Mouse (Mus musculus) stomach, postnatal 0 days (tissue): ENCODE results near the gene Il23a. TPM values are rescaled to one million over a fixed set of nuclear protein-coding genes. Genes with fewer than 3 reads are reported as not detected.
A peak's percentile ranks its signal among the peaks of the same experiment; 100 is the strongest.

Experiments used
- ATAC-seq: fragments of 200-750 bp; cut with Nextera tagmentation; 2 replicates; pipeline ENCODE4 v1.8.0; 2017; ENCODE audit not compliant: low FRiP score, low TSS enrichment
- DNase-seq: peaks from one replicate; pipeline ENCODE4 v3.0.0-alpha.2; 2016; ENCODE audit warnings: low spot score
- H3K27ac ChIP-seq: fragments of 300-500 bp; sonication (generic); replicated peaks from 2 replicates; pipeline ENCODE4 v1.5.1; 2014; ENCODE audit warnings: mild to moderate bottlenecking, control low read depth
- H3K27me3 ChIP-seq: fragments of 300-500 bp; sonication (generic); 2 replicates; pipeline ENCODE4 v1.6.1; 2014; ENCODE audit warnings: low read length; ENCODE audit not compliant: control insufficient read depth, insufficient read depth
- H3K36me3 ChIP-seq: fragments of 300-500 bp; sonication (generic); 2 replicates; pipeline ENCODE4 v1.6.1; 2014; ENCODE audit warnings: low read length, mixed read lengths; ENCODE audit not compliant: control insufficient read depth, insufficient read depth
- H3K4me1 ChIP-seq: fragments of 300-500 bp; sonication (generic); replicated peaks from 2 replicates; pipeline ENCODE4 v1.6.1; 2014; ENCODE audit warnings: antibody characterized with exemption; ENCODE audit not compliant: control insufficient read depth, insufficient read depth
- H3K4me2 ChIP-seq: fragments of 300-500 bp; sonication (generic); replicated peaks from 2 replicates; pipeline ENCODE4 v1.6.1; 2014; ENCODE audit warnings: low read depth, mild to moderate bottlenecking, control low read depth, moderate library complexity
- H3K4me3 ChIP-seq: fragments of 300-500 bp; sonication (generic); 2 replicates; pipeline ENCODE4 v1.5.1; 2014; ENCODE audit warnings: low read depth, low read length, control low read depth
- H3K9ac ChIP-seq: fragments of 300-500 bp; sonication (generic); 2 replicates; pipeline ENCODE4 v1.6.1; 2014; ENCODE audit warnings: mild to moderate bottlenecking, low read length, control low read depth, mixed read lengths
- H3K9me3 ChIP-seq: fragments of 300-500 bp; sonication (generic); 2 replicates; pipeline ENCODE4 v1.6.1; 2016; ENCODE audit warnings: low read length; ENCODE audit not compliant: control insufficient read depth
- CTCF ChIP-seq: IDR thresholded peaks from 2 replicates; pipeline ENCODE4 v1.5.1; 2016; ENCODE audit warnings: antibody characterized with exemption, low read depth, mild to moderate bottlenecking, moderate library complexity
- EP300 ChIP-seq: optimal IDR thresholded peaks from 2 replicates; pipeline ENCODE3; 2016; ENCODE audit warnings: antibody characterized with exemption
- WGBS: fragments of 180-500 bp; shearing (Covaris S2); extraction: QIAGEN DNeasy Blood & Tissue Kit; methylation state at CpG from one replicate; pipeline ENCODE4 v1.1.7; 2014; 5-methylcytosine and 5-hydroxymethylcytosine counted together
- polyA plus RNA-seq: library from polyadenylated mRNA; unstranded; fragments of >200 nt; fragmentation: Nextera tagmentation; extraction: Ambion mirVana; gene quantifications from 2 replicates; pipeline ENCODE4 v1.2.1, GENCODE M21; 2015

The Il23a gene
- polyA plus RNA-seq, 1 experiment from 2014 or later: 0.35 TPM

DNA sequence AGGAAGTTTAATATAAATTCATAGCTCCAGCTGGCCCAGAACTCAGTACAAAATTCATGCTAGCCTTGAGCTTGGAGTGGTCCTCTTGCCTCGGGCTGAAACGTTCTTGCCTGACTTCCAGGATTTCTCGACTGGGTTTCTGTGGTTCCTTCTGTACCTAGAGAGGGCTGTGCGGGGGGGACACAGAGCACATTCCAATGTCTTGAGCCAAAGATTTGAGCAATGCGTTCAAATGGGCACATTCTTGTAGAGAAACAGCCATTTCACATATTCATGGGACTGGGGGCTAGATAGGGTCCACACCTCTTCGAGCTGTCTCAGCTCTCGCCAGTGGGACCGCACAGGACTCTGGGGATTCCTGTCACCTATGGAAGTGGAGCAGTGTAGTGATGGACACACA, 42.6 kb downstream of the Il23a start:
- ATAC-seq (no peak), DNase-seq (no peak)
- no peaks in the 10 kb centered on the region for H3K9me3 ChIP-seq
- no peak overlapping the region for H3K4me3 ChIP-seq
- TF ChIP-seq CTCF: no peak
- TF ChIP-seq EP300: no peak
- no peaks in the 10 kb centered on the region for H3K27me3 ChIP-seq
- no peaks in the 10 kb centered on the region for H3K4me1 ChIP-seq
- H3K27ac ChIP-seq: no peak overlapping the region
- no peak overlapping the region for H3K4me2 ChIP-seq
- peaks cover 6% of the 10 kb centered on the region for H3K36me3 ChIP-seq
- H3K9ac ChIP-seq: no peak overlapping the region
- WGBS: 85% methylated on average over 8 of the region's 8 CpGs

DNA sequence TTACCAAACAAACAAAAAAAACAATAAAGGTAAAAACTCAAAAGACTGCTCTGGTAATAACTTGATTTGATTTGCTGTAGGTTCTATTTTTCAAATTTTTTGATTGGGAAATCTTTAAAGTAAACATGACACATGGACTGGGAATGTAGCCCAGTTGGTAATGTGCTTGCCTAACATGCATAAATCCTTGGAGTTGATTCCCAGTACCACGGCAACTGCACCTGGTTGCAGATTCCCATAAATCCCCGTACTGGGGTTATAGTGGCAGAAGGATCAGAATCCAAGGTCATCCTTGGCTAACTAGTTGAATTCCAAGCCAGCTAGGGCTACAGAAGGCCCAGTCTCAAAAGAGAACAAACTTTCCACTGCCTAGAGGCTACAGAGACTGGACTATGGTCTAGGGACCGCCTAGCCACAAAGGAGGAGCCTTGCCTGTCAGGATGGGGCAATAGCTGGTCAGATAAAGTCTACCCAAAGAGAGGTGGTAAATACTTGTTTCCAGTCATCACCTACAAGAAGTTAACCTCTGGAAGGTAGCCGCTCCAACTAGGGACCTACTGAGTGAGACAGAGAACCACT, 44.8 kb downstream of the Il23a start, which contains the start of gene Apon:
Gene Apon (plus strand): TSS at position 420 of the 579 bp plus-strand sequence.
- H3K27ac ChIP-seq: no peak within 1 kb of the TSS
- H3K9ac ChIP-seq: no peak within 1 kb of the TSS
- TF ChIP-seq EP300 (no peak), CTCF (no peak)
- H3K27me3 ChIP-seq: no peaks in the 10 kb centered on the region
- DNase-seq (no peak), ATAC-seq (no peak)
- H3K4me1 ChIP-seq: no peaks in the 10 kb centered on the region
- 67% methylated on average over 4 of the region's 4 CpGs for WGBS
- H3K4me2 ChIP-seq: no peak within 1 kb of the TSS
- H3K9me3 ChIP-seq: no peaks in the 10 kb centered on the region
- no peak within 1 kb of the TSS for H3K4me3 ChIP-seq
- H3K36me3 ChIP-seq: peaks cover 19% of the 10 kb centered on the region

DNA sequence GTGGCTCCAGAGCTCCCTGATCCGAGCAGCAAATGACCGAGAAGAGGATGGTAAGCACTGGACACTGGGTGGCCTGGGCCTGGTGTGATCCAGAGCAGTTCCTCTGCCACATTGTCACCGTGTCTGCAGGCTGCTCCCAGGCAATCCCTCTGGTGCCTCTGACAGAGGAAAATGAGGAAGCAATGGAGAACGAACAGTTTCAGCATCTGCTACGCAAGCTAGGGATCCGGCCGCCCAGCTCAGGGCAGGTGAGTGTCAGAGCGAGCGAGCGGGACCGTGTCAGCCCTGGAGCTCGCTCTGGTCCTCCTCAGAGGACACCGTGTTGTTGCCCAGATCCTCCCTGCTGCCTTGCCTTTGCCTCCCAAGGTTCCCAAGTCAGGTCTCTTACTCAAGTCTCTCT, 48.0 kb downstream of the Il23a start:
- Histone ChIP-seq H3K27me3 (no peaks in the 10 kb centered on the region), H3K9ac (no peak overlapping the region), H3K27ac (no peak overlapping the region), H3K4me2 (no peak overlapping the region), H3K4me3 (no peak overlapping the region), H3K36me3 (peaks cover 19% of the 10 kb centered on the region), H3K4me1 (no peaks in the 10 kb centered on the region), H3K9me3 (no peaks in the 10 kb centered on the region)
- 98% methylated on average over 13 of the region's 13 CpGs for WGBS
- DNase-seq (no peak), ATAC-seq (no peak)
- no peak for TF ChIP-seq EP300
- no peak for TF ChIP-seq CTCF

DNA sequence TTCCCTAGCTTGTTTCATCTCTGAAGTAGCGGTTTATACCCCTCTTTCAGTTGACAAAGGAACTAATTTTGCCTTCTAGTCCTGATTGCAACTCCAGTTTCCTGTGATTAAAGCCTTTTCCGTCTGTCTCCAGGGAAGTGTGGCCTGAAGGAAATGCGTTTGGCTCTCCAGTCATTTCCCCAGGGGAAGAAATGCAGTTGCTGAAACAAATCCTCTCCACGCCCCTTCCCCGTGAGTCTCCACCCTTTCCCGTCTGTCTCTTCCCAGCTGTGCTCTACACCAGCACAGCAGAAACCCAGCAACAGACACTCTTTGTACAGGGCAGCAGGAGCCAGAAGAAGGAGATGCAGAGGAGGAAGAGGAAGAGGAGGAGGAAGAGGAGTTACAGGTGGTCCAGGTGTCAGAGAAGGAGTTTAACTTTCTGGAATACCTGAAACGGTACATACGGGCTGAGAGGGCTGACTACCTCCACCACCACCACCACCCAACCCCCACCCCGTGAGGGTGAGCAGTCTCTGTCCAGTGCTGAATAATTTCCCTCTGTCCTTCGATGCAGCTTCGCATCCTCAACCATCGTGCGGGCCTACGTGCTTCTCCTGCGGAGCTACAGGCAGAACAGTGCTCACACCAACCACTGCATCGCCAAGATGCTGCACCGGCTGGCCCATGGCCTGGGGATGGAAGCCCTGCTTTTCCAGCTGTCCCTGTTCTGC, 51.4 kb downstream of the Il23a start:
- no peak for TF ChIP-seq CTCF
- no peak for TF ChIP-seq EP300
- 70% methylated on average over 17 of the region's 17 CpGs for WGBS
- no peak overlapping the region for H3K4me2 ChIP-seq
- H3K9ac ChIP-seq: no peak overlapping the region
- DNase-seq: no peak
- peak overlapping the region; percentile 40; the same call in 1 of the 2 replicates for H3K27ac ChIP-seq
- H3K36me3 ChIP-seq: peaks cover 17% of the 10 kb centered on the region
- no peaks in the 10 kb centered on the region for H3K4me1 ChIP-seq
- no peaks in the 10 kb centered on the region for H3K9me3 ChIP-seq
- no peak overlapping the region for H3K4me3 ChIP-seq
- peak; percentile 48; the same call in 1 of the 2 replicates for ATAC-seq
- H3K27me3 ChIP-seq: no peaks in the 10 kb centered on the region

Other genes with a start within 250 kb of the Il23a start
- 297 and 316 TPM in 2 replicates for gene Ptges3, start 239.8 kb downstream of the Il23a start, polyA plus RNA-seq
- gene Atp5b, start 215.5 kb downstream of the Il23a start, polyA plus RNA-seq: 2,044 and 2,075 TPM in 2 replicates
- 5.5 and 7.9 TPM in 2 replicates for gene Baz2a, start 207.2 kb downstream of the Il23a start, polyA plus RNA-seq
- 15.5 and 17.0 TPM in 2 replicates for gene Rbms2, start 118.5 kb downstream of the Il23a start, polyA plus RNA-seq
- 0.53 and 0.64 TPM in 2 replicates for gene Gls2, start 104.3 kb downstream of the Il23a start, polyA plus RNA-seq
- 25.6 and 26.1 TPM in 2 replicates for gene Spryd4, start 86.9 kb downstream of the Il23a start, polyA plus RNA-seq
- gene Mip, start 72.9 kb downstream of the Il23a start, polyA plus RNA-seq: not detected in 2 replicates
- 8.9 and 10.5 TPM in 2 replicates for gene Timeless, start 66.7 kb downstream of the Il23a start, polyA plus RNA-seq
- 0.13 TPM in 1 of 2 replicates, not detected in the other for gene Apon, start 44.7 kb downstream of the Il23a start, polyA plus RNA-seq
- 1.1 and 2.5 TPM in 2 replicates for gene Apof, start 30.1 kb downstream of the Il23a start, polyA plus RNA-seq
- gene Stat2, start 28.2 kb downstream of the Il23a start, polyA plus RNA-seq: 7.8 and 8.6 TPM in 2 replicates
- gene Pan2, start 4.6 kb upstream of the Il23a start, polyA plus RNA-seq: 12.6 and 14.1 TPM in 2 replicates
- 214 and 218 TPM in 2 replicates for gene Cnpy2, start 23.7 kb upstream of the Il23a start, polyA plus RNA-seq
- gene Cs, start 39.0 kb upstream of the Il23a start, polyA plus RNA-seq: 152 and 158 TPM in 2 replicates
- gene Coq10a, start 70.2 kb upstream of the Il23a start, polyA plus RNA-seq: 12.9 and 13.8 TPM in 2 replicates
- 2.9 and 4.3 TPM in 2 replicates for gene Ankrd52, start 78.4 kb upstream of the Il23a start, polyA plus RNA-seq
- 0.75 and 0.76 TPM in 2 replicates for gene Slc39a5, start 102.5 kb upstream of the Il23a start, polyA plus RNA-seq
- gene Nabp2, start 112.7 kb upstream of the Il23a start, polyA plus RNA-seq: 53.5 and 54.4 TPM in 2 replicates
- gene Rnf41, start 112.9 kb upstream of the Il23a start, polyA plus RNA-seq: 18.9 and 20.1 TPM in 2 replicates
- 21.4 and 26.6 TPM in 2 replicates for gene Smarcc2, start 160.5 kb upstream of the Il23a start, polyA plus RNA-seq
- 2,935 and 3,187 TPM in 2 replicates for gene Myl6, start 195.4 kb upstream of the Il23a start, polyA plus RNA-seq
- 2.2 and 2.6 TPM in 2 replicates for gene Myl6b, start 199.9 kb upstream of the Il23a start, polyA plus RNA-seq
- gene Esyt1, start 227.1 kb upstream of the Il23a start, polyA plus RNA-seq: 15.0 and 15.1 TPM in 2 replicates
- gene Zc3h10, start 249.0 kb upstream of the Il23a start, polyA plus RNA-seq: 7.8 and 8.5 TPM in 2 replicates